Mouse (Mus musculus) 416B (cell line): ENCODE results near the gene Gm20696.

Experiments
- DNase-seq: peaks from one replicate; pipeline ENCODE4 v3.0.0; 2011; ENCODE audit warnings: low read depth

Gm20696 gene

DNA sequence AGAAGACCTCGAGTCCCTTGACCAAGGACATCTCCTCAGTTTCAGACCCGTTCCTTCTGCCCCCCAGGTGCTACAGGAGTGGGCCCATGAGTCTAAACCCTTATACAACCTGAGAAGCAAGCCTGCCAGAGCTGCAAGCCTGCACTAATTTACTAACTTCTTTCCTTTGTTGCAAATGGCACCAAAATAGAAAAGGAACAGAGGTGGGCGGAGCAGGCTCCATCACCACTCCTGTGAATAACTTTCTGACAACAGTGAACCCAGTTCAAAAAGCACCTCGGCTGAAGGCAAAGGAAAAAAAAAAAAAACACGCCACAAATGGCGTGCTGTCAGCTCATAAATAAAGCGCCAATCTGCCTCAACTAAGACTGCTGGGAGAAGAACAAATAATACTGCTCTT lies 225.5 kb downstream of the Gm20696 start:
- DNase-seq: no peak

DNA sequence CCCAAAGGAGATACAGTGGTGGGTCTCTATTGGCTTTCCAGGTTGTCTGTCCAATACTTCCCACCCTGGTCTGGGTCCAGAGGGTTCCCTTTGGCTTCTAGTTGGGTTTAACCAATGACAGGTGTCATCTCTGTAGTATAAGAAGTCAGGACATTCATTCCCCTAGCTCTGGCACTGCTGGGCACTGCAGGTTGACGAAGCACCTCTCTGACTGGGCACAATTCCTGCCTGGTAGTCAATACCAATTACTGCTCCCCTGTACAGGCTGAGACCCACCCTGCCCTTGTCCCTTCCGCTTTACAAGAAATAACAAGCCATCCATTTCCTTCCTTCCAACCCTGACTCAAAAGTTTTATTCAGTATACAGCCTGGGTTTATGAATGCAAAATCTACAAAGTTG lies 226.0 kb downstream of the Gm20696 start:
- DNase-seq: no peak

DNA sequence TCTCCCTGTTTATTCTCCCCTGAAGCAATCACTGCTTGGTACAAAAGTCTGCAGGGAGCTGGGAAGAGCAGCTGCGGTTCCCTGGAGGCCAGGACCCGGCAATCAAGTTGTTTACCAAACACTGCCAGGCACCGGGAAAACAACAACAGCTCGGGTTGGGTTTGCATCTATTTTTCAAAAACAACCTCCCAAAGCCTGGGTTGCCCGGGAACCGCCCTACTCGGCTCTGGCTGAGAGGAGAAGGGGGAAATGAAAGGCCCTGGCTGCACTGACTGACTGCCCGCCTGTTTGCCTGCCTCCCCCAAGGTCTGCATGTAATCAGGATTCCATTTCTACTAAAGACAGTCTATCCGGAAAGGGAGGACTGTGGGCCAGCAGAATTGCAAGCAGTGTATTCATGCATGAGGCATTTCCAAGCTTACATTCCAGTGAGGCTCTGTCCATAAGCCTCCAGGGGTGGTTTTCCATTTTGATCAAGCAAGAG lies 226.7 kb downstream of the Gm20696 start:
- DNase-seq: no peak

DNA sequence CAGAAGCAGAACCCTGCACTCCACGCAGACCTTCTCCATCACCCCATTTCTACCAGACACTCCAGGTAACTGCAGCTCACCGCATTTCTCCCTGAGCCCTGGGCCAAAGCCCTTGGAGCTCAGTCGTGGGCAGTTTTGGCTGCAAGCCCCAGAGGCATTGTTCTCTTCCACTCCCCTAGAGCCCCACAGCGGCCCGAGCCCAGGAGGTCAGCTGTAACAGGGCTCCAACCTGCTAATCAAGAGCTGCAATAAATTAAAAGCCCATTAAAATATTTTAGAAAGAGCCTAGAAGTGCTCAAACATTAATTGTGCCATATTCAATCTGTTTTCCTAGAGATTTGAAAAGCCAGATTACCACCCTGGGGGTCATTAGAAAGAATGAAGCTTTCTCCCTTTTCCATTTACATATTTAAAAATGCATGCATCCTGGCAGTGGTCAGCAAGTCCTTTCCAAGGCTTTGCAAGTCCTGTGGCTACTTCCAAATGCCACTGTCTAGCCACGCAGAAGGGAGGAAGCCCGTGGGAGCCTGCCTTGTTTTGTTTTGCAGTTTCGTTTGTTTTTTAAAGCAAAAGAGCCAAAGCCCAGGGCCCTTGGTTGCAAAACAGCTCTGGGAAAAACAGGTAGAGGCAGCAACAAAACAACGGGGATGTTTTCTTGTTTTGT lies 227.3 kb downstream of the Gm20696 start:
- no peak for DNase-seq

DNA sequence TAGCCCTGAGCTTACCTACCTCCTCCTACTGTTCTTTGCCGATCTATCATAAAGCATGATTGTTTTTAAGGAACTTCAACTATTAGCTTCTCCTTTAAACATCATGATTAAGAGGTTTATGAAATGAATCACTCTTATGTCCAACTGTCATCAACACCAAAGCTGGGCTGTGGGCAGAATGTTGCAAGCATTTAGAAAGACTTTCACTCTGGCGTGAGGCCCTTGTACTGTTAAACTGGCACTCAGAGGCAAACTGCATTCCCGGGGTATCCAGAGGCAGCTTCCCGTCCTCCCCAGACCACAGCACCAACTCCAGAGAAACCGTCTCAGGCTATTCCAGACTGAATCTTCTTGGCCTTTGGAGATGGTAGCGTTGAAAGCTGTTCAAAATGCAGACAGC lies 230.2 kb downstream of the Gm20696 start:
- peak; percentile 86 for DNase-seq

DNA sequence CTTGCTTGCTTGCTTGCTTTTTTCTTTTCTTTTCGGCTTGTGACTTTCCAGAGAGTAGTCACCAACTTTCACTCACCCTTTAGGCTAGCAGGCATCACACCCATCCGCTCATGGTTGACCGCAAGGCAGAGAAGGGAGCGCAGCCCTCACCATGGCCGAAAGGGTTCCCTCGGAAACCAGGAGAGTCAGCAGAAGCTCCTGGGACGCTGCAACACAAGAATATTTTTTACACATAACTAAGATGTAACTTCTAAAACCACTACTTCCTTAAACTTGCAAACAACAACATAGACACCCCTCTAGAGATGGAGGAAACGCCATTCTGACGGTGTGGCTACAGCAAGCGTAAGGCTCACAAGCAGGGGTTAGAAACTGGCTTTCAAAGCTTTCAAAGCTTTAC lies 231.5 kb downstream of the Gm20696 start:
- DNase-seq: no peak

DNA sequence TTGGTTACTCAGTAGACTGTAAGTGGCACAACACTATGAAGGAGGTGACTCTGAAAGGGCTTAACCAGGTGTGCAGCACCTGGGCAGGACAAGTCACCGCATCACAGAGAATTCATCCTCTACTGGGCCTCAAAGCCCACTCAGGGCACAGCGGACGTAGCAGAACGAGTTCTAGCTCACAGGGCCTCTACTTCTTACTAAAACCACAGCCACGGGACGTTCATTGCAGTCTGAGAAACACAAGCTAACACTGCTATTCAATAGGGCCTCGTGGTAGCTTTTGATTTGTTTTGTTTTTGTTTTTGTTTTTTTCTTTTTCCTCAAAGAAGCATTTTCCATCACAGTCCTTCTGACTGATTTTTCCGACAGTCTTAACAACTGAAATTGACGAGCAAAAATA lies 233.6 kb downstream of the Gm20696 start:
- DNase-seq: no peak

DNA sequence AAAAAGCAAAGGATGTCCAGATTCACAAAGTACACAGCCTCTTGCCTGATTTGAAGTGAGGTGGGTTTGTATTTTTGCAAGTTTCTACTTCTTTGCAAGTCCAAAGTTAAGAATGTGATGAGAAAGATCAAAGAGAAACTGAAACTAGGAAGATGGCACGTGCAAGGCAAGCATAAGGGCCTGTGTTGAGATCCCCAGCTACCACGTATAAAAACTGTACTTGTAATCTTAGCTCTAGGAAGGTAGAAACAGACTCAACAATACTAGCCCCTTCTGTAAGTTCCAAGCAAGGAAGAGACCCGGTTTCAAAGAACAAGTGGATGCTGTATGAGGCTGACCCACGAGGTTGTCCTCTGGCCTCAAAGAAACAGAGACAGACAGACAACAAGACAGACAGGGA lies 234.7 kb downstream of the Gm20696 start:
- DNase-seq: peak; percentile 58

DNA sequence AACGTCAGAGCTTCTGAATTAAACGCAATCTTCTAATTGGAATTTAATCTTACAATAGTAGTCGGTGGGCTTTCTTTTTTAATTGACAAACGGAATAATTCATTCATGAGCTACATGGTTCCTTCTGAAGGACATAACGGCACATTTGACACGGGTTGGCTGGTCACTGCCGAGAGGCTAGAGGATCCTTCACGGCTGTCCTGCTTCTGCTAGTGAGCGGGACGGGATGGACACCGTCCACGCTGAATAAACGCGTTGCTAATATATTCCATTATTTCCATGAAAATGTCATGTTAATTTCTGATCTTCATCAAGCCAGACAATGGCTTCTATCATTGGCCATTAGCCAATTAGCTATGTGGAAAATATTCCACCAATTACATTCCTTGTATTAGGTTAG lies 236.0 kb downstream of the Gm20696 start:
- no peak for DNase-seq

DNA sequence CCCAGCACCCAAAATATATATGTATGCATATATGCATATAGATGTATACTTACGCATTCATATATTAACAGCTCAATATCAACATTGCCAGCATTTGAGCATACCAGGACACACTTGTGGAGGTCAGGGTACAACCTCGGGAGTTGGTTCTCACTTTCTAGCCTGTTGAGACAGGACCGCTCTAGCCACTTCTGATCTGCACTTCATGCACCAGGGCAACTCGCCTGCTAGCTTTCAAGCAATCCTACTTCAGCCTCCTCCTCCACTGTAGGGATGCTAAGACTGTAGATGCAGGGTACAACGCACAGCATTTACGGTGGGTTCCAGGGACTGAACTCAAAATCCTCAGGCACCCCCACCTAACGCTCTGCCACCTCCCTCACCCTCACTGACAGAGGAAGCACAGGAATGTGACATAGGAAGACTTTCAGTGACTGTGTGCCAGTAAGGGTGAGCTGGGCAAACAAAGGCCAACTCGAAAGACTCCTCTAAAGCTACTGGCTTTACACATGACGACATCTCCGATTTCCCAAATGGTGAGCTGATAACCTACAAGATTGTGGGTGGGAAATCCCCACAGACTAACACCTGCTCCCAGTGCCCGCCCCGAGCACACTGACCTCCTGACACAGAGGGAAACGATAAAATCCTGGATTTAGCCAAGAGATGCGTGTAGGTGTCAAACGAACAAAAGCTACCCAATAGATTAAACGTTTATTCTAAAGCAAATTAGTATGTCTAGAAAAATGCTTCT lies 237.0 kb downstream of the Gm20696 start:
- no peak for DNase-seq

DNA sequence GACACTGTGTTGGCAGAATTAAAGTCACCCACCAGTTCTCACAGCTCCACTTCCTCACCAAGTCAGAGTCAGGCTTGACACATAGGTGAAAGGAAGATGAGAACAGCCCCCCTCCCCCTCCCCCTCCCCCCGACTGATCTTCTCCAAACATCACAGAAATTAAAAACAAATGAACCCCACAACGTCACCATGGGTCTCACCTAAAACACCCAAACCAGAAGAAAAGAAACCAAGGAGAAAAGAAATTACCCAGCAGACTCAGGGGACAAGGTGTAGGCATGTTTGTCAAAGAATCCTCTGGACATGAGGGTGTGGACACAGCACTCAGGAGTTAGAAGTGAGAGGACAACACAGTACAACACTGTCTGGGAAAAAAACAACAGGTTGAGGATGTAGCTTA lies 237.6 kb downstream of the Gm20696 start:
- no peak for DNase-seq

DNA sequence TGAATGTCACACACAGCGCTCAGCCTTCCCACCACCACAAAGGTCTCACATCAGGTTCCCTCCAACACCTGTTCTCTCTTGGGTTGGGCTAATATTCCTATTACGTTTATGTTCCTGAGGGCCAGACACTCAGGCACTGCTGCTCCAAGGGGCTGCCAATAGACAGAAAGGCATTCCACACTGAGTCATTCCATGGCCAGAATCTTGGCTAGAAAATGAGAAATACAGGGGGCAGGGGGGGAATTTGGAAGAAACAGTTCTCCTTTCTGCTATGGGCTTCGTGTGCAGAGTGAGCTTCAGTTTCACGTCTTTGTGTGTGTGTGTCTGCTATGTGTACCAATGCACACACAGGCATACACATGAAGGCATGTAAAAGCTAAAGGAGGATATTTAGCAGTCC lies 239.3 kb downstream of the Gm20696 start:
- DNase-seq: no peak

DNA sequence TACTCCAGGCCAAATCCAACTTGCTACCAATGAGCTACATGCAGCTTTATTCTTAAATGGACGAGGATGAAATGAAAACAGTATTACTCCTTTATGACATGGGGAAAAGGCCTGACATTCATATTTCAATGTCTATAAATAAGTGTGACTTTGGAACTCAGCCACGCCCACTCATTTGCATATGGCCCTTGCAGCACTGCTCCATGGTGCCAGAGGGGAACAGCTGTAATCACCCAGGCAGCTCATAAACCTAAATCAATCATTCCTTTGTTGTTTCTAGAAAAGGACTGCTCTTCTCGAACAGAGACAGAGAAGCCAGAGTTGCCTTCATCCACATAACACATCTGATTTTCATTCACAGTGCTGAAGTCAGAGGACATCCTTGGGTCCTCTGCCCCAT lies 241.6 kb downstream of the Gm20696 start:
- no peak for DNase-seq

DNA sequence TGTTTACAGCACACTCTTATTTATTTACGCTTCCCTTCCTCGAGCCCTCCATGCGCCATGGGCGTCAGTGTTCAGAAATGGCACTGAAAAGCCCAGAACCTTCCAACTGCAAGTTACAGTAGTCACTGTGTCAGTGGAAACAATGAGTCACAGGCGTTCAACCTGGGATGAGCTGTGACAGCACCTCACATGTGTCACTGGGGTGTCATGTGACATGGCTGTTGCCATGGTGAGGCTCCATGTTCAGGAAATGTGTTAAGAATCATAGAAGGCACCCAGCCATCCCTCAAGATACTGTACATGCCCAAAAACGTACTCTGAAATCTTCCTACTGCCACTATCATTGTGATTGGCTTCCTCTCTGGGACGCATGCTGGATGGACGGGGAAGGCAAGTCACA lies 245.9 kb downstream of the Gm20696 start:
- peak; percentile 80 for DNase-seq

DNA sequence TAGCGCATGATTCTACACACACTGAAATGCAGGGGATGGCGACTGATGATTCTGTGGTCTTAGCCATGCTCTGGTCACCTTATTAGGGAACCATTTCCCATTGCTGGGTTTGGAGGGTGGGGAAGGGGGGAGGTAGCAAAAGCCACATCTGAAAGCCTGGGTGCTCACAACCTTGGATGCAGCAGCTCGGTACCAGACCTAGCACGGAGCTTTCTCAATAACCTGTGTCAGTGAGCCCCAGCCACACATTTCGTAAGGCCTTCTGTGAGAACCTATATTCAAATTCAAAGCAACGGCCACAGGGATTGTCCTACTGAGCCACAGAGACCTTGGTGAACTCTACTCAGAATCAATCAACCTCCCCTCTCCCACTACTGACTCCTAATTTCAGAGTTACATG lies 254.0 kb downstream of the Gm20696 start:
- DNase-seq: peak; percentile 61

DNA sequence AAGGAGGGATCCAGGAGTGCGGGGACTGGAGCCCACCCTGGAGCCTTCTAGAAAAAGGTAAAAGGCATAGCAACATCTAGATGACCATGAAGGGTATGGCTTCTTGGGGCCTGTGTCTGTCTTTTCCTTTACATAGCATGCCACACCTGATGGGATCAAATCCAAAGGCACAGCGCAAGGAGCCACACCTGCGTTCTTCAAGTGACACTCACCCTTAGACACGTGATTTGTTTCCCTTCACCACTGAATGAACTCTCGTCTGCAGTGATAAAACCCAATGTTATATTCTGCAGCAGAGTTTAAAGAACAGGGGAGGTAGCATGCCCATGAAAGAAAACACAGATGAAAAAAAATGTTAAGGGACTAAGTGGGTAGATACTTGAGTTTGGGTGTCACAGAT lies 257.0 kb downstream of the Gm20696 start:
- DNase-seq: no peak

DNA sequence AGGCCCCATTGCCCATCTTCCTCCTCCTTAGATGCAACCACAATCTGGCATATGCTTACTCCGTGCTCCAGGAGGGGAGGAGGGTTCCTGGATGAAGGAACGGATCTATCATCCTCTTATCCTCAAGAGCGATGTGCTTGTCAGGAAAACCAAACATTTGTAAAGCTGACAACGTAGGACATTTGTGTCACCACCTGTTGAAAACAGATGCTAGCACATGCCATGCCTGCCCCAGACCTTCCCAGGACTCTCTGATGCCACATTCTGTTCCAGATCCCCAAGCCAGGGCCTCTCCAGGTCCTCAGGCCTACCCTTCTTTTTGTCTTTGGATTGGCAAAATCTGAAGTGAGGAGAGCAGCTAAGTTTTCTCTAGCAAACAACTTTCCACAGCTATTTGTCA lies 257.7 kb downstream of the Gm20696 start:
- no peak for DNase-seq

DNA sequence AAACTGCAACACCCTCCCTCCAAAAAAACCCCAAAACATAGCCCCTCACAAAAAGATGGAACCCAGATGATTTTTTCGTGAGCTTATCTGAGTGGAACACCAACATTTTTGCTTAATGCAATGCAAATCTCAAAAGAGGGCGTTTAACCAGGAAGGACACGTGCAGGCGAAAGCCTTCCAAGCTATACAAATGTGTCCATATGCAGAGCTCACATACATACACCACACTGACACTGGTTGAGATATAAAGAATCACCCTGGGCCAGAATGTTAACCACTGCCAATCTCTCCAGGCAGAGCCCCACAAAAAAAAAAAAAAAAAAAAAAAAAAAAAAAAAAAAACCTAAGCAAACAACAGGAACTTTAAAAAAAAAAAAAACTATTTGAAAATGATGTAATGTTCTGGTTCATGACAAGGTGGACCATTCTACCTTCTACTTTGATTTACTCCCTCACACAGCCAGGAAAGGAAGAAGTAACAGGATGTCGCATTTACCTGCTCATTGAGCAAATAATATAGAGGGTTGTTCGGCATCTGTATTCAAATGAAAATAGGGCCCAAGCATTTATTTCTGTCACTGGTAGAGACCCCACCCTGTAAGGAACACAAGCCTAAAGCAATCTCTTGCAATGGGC lies 262.7 kb downstream of the Gm20696 start:
- DNase-seq: no peak

DNA sequence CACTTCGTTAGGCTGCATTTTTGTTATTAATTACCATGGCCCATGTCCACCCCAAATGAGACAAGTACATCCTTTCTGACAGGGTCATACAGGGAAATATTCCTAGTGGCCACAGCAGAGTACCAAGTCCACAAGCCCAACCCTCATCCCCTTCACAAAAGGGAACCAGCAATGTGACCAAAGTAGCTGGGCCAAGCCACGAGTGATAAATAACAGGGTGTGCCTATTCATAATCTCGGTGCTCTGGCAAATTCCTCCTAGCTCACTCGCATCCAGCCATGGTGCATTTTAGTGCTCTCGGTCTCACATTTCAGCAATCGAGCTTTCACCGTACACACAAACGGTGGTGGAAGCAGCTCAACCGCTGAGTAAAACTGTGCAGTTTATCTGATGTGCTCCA lies 263.7 kb downstream of the Gm20696 start:
- no peak for DNase-seq

DNA sequence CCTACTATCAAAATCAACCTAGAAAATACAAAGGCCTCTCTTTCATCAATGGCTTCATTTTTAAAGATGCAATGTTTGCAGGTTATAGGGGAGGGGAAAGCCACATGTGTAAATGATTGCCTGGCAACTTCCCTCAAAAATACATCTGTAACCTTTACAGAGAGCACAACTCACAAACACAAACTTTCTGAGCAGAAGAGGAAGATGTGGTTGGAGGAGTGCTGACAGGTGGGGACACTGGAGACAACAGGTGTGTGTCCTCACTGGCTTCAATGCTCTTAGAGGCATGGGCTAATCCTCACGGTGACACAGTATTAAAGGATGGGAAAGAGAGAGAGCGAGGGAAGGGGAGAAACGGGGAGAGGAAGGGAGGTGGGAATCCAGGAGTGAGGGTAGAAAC lies 264.2 kb downstream of the Gm20696 start:
- DNase-seq: no peak

DNA sequence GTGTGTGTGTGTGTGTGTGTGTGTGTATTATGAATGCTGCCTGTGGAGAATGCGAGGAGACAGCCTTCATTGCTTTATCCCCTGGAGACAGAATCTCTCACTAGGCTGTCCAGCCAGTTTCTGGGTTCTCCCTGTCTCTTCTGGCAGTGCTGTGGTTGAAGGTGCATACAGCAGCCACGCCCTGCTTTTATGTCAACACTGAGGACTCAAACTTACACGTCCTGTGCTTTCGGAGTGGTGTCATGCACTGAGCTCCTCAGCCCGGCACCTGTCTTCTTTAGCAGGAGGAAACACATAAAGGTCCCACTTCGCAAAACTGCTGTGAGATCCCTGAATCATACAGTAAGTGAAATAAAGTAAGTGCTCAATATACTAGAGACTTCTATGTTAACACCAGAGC lies 264.8 kb downstream of the Gm20696 start:
- no peak for DNase-seq

DNA sequence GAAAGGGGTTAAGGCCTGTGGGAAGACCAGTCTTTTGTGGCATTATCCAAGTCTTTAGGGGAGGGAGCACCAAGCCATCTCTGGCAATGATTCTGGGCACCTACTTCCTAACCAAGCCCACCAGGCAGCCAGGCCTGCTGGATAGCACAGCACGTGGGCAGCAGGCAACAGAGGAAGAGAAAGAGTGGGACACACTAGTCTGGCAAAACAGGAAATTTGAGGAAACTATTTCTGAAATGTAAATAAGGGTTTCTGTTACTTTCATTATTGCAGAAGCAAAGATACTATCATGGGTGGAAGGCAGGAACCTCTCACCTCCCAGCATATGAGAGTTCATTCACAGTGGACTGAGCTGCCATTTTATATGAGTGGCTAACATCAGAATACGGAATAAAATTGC lies 265.4 kb downstream of the Gm20696 start:
- DNase-seq: peak; percentile 60

DNA sequence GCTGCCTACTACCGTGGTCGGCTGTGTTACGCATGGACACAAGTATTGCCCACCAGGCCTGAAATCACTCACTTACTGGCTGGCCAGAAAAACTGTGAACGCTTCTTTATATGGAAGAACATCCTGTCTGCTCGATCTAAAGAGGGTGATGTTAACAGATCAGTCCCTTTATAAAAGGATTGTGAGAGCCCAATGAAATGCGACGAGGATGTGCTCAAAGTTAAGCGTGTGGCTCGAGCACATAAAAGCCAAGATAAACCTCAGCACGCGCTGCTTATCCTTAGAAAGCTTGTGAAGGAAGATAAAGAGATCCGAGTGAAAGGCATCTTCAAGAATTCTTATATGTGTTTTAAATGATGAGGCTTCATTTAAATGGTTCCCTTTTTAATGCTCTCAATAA lies 270.9 kb downstream of the Gm20696 start:
- DNase-seq: no peak
